Mouse (Mus musculus): Measurements from ENCODE around the gene Sctr. TPM values are rescaled to one million over a fixed set of nuclear protein-coding genes. Genes with fewer than 3 reads are reported as not detected.
A peak's percentile ranks its signal among the peaks of the same experiment; 100 is the strongest.

Sctr gene
- total and polyA plus RNA-seq, 2 experiments, result not detected

DNA sequence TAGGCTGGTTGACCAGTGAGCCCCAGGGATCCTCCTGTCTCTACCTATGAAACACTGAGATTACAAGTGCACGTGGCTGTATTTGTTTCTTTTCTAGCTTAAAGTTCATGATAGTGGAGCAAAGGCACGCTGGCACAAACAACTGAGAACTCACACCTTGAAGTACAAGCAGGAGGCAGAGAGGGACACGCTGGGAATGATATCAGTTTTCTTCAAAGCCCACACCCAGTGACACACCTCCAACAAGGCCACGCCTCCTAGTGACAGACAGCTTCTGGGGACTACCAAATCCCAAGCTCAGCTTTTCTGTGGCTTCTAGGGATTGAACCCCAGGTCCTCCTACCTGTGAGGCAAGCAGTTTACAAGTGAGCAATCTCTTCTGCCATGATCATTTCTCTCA, 33.6 kb upstream of the Sctr start:
- H3K36me3 ChIP-seq (ENCODE audit: control insufficient read depth, insufficient read depth, low read length), result no peaks in the 10 kb centered on the region
- no peaks in the 10 kb centered on the region for H3K79me2 ChIP-seq (ENCODE audit: control insufficient read depth, insufficient read depth, low read length)
- H3K27me3 ChIP-seq (ENCODE audit: control insufficient read depth, insufficient read depth, low read length), result no peaks in the 10 kb centered on the region
- WGBS, result 36% methylated on average over 4 of the region's 4 CpGs
- H3K4me1 ChIP-seq (ENCODE audit: control insufficient read depth, insufficient read depth, low read length), result no peaks in the 10 kb centered on the region
- H3K9ac ChIP-seq (ENCODE audit: low read depth, low read length), result no peak overlapping the region
- TF ChIP-seq CTCF (IDR thresholded peaks at IDR 0.05; ENCODE audit: low read depth, low read length) (no peak), POLR2A (IDR thresholded peaks at IDR 0.05; ENCODE audit: extremely low read depth, insufficient read depth, low read length) (no peak)
- no peak overlapping the region for H3K27ac ChIP-seq (replicated peaks; ENCODE audit: insufficient read depth, low read depth, low read length)
- no peak overlapping the region for H3K4me3 ChIP-seq (ENCODE audit: insufficient read depth, low read depth, low read length)
- no peak for DNase-seq (ENCODE audit: extremely low read depth, low read depth, low spot score)

DNA sequence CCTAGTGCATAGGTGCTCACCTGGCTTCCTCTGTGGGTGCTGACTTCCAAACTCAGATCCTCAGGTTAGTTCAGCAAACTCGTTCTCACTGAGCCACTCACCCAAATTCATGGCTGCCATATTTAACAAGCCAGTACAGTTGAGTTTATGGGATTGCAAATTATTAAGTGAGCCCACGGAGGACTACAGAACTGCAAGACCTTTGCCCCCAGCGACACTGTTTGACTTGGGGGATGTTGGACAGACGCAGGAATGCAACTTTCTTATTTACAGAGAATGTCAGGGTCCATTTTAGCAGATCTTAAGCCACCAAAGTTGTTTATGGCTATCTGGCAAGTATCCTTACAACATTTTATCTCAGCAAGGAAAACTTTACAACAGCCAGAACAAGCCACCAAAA, 31.6 kb upstream of the Sctr start:
- no peak overlapping the region for H3K9ac ChIP-seq (ENCODE audit: low read depth, low read length)
- no peaks in the 10 kb centered on the region for H3K36me3 ChIP-seq (ENCODE audit: control insufficient read depth, insufficient read depth, low read length)
- no peaks in the 10 kb centered on the region for H3K27me3 ChIP-seq (ENCODE audit: control insufficient read depth, insufficient read depth, low read length)
- 39% methylated on average over 4 of the region's 4 CpGs for WGBS
- TF ChIP-seq POLR2A (IDR thresholded peaks at IDR 0.05; ENCODE audit: extremely low read depth, insufficient read depth, low read length) (no peak), CTCF (IDR thresholded peaks at IDR 0.05; ENCODE audit: low read depth, low read length) (no peak)
- no peak overlapping the region for H3K4me3 ChIP-seq (ENCODE audit: insufficient read depth, low read depth, low read length)
- H3K4me1 ChIP-seq (ENCODE audit: control insufficient read depth, insufficient read depth, low read length), result no peaks in the 10 kb centered on the region
- no peak overlapping the region for H3K27ac ChIP-seq (replicated peaks; ENCODE audit: insufficient read depth, low read depth, low read length)
- no peak for DNase-seq (ENCODE audit: extremely low read depth, low read depth, low spot score)
- H3K79me2 ChIP-seq (ENCODE audit: control insufficient read depth, insufficient read depth, low read length), result no peaks in the 10 kb centered on the region

DNA sequence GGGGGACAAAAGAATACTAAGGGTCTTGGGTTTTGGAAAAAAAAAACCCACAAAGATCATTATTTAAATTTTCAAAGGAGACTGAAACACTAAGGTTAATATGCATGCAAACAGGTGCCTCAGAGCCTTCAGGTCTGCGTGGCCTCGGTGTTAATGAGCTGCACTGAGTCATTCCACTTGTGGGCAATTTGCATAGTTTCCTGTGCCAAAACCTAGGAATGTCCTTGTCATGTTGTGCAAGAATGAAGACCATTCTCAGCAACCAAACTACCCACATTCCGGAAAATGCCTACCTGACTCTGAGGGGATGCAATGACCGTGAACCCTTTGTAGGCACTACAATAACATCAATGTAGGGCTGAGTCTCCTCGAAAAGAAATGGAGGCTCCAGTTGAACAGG, 20.1 kb upstream of the Sctr start:
- Histone ChIP-seq H3K4me1 (ENCODE audit: control insufficient read depth, insufficient read depth, low read length) (no peaks in the 10 kb centered on the region), H3K27me3 (ENCODE audit: control insufficient read depth, insufficient read depth, low read length) (no peaks in the 10 kb centered on the region), H3K27ac (replicated peaks; ENCODE audit: insufficient read depth, low read depth, low read length) (no peak overlapping the region), H3K9ac (ENCODE audit: low read depth, low read length) (no peak overlapping the region), H3K79me2 (ENCODE audit: control insufficient read depth, insufficient read depth, low read length) (no peaks in the 10 kb centered on the region), H3K36me3 (ENCODE audit: control insufficient read depth, insufficient read depth, low read length) (no peaks in the 10 kb centered on the region), H3K4me3 (ENCODE audit: insufficient read depth, low read depth, low read length) (no peak overlapping the region)
- no peak for TF ChIP-seq POLR2A (IDR thresholded peaks at IDR 0.05; ENCODE audit: extremely low read depth, insufficient read depth, low read length)
- TF ChIP-seq CTCF (IDR thresholded peaks at IDR 0.05; ENCODE audit: low read depth, low read length), result no peak
- WGBS, result 88% methylated on average over 5 of the region's 5 CpGs
- DNase-seq (ENCODE audit: extremely low read depth, low read depth, low spot score), result no peak

- Histone ChIP-seq H3K9ac (ENCODE audit: low read depth, low read length) (no peak within 1 kb of the TSS), H3K4me3 (ENCODE audit: insufficient read depth, low read depth, low read length) (peak within 1 kb of the TSS; percentile 13), H3K79me2 (ENCODE audit: control insufficient read depth, insufficient read depth, low read length) (no peaks in the 10 kb centered on the region), H3K36me3 (ENCODE audit: control insufficient read depth, insufficient read depth, low read length) (no peaks in the 10 kb centered on the region), H3K27me3 (ENCODE audit: control insufficient read depth, insufficient read depth, low read length) (no peaks in the 10 kb centered on the region), H3K4me1 (ENCODE audit: control insufficient read depth, insufficient read depth, low read length) (no peaks in the 10 kb centered on the region), H3K27ac (replicated peaks; ENCODE audit: insufficient read depth, low read depth, low read length) (no peak within 1 kb of the TSS)
- TF ChIP-seq POLR2A (IDR thresholded peaks at IDR 0.05; ENCODE audit: extremely low read depth, insufficient read depth, low read length), result no peak
- TF ChIP-seq CTCF (IDR thresholded peaks at IDR 0.05; ENCODE audit: low read depth, low read length), result no peak
- WGBS, result 6% methylated on average over 30 of the region's 30 CpGs
- peak; percentile 12 for DNase-seq (ENCODE audit: extremely low read depth, low read depth, low spot score)
These were observed 9.7 kb upstream of the Sctr start, which contains the start of gene Cfap221 for GRCm38 (mm10) chr1:119996798-119997581. TSS of gene Cfap221 (minus strand) at chr1:119997234.

GRCm38 (mm10) chr1:119997644-119998043, 9.1 kb upstream of the Sctr start:
- Histone ChIP-seq H3K9ac (ENCODE audit: low read depth, low read length) (no peak overlapping the region), H3K27me3 (ENCODE audit: control insufficient read depth, insufficient read depth, low read length) (no peaks in the 10 kb centered on the region), H3K79me2 (ENCODE audit: control insufficient read depth, insufficient read depth, low read length) (no peaks in the 10 kb centered on the region), H3K27ac (replicated peaks; ENCODE audit: insufficient read depth, low read depth, low read length) (no peak overlapping the region), H3K4me3 (ENCODE audit: insufficient read depth, low read depth, low read length) (no peak overlapping the region), H3K36me3 (ENCODE audit: control insufficient read depth, insufficient read depth, low read length) (no peaks in the 10 kb centered on the region), H3K4me1 (ENCODE audit: control insufficient read depth, insufficient read depth, low read length) (no peaks in the 10 kb centered on the region)
- TF ChIP-seq CTCF (IDR thresholded peaks at IDR 0.05; ENCODE audit: low read depth, low read length) (peak; percentile 32; the same call in 1 of the 2 replicates), POLR2A (IDR thresholded peaks at IDR 0.05; ENCODE audit: extremely low read depth, insufficient read depth, low read length) (no peak)
- WGBS, result 19% methylated on average over 5 of the region's 5 CpGs
- peak; percentile 29 for DNase-seq (ENCODE audit: extremely low read depth, low read depth, low spot score)
